Mouse (Mus musculus) CD8-positive naive resting alpha-beta T cell, adult 2 months (primary cell): ENCODE data around the gene Olfr631.
"Not testable (repeated sequence)": the region's sequence is repeated elsewhere in the genome, so short reads cannot be mapped to it uniquely, and the experiment has no call there.

Source experiments
- DNase-seq, 2 experiments: peaks; one replicate each; pipeline ENCODE4 v3.0.0; 2022; ENCODE audit warnings: low read depth in 2 of 2, low spot score in 2 of 2

Gene Olfr631

DNA sequence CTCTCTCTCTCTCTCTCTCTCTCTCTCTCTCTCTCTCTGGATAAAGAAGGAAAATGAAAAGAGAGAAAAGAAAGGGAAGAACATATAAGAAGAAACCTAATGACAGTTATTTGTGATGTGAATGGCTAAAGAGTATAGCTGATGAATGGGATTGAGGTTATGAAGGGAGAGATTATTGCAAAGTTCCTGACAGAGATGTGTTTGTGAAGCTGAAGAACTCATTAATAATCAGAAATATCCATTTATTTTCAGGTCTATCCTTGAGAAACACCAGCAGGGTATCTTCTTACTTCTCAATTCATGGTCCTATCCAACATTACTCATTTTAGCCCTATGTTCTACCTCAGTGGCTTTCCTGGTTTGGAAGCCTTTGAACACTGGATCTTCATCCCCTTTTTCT is at the start of gene Olfr631:
Gene Olfr631 (plus strand): TSS at position 301 of the 400 bp plus-strand sequence.
- DNase-seq: no peak

DNA sequence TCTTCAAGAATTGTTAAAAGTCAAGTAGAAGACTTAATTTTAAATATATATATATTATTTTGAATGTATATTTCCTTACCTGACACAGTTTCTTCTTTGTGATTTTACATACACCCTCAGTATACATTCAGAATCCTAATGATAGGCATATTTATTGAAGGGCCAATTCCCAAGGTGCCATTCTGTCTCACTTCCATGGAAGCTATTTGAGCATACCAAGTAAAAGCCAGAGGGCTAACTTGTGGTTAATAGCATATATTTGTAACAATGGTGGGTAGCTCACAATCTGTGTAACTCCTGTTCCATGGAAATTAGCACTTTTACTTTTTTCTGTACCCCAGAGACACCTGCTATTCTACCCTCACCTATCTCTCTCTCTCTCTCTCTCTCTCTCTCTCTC is 42.5 kb upstream of the Olfr631 start, which contains the start of gene Olfr66:
Gene Olfr66 (minus strand): TSS at position 101 of the 400 bp plus-strand sequence.
- DNase-seq: no peak

DNA sequence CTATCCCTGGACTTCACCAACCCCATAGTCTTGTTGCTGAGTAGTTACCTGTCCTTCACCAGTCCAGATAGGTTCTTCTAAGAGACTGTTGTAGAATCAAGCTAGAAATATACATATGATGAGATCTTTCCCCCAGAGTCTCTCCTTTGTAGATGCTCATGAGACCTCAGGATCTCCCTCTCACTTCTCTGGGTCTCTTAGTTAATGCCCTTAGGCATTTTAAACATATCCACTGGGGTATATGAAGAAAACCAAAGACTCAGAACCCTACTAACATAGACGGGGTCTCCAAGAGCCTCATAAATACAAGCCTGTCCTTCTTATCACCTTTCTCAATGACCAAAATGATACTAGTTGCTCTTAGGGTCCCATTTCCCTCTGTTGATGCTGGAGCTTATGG is 34.2 kb upstream of the Olfr631 start, which contains the start of gene Olfr64:
Gene Olfr64 (minus strand): TSS at position 101 of the 400 bp plus-strand sequence.
- DNase-seq: no peak

DNA sequence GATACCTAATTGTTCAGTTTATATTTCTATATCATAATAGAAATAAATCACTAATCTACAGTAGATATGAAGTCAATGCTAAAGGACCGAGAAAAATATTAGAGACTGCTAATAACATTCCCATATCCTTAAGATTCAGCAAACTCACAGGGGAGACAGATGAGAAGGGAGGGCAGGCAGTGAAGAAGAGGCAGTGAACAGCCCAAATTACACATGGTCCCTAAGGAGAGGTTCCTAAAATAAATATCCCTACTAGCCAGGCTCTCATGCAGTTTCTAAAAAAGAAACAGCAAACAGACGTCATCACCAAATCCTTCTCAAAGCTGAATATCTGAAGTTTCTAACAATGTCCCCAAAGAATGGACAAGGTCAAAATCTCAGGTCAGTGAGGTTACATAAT is 25.4 kb upstream of the Olfr631 start, which contains the start of gene Olfr65:
Gene Olfr65 (plus strand): TSS at position 301 of the 400 bp plus-strand sequence.
- DNase-seq: no peak

DNA sequence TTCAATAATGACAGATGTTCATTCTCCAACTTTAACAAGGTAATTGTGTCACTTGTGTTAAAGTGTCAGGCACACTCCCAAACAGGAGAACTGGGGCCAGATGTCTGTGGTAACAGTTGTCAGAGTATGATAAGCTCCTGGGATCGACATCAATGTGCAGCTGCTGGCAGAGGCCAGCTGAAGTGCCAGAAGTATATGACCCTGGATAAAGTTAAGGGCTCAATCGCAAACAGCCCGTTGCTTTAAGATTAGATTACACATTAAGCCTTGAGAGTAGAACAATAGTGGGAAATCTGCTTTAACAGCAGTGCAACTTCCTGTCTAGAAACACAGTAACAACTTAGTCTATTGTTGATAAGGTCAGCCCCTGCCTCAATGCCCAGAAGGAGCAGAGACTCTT is 18.6 kb upstream of the Olfr631 start:
- DNase-seq: no peak

DNA sequence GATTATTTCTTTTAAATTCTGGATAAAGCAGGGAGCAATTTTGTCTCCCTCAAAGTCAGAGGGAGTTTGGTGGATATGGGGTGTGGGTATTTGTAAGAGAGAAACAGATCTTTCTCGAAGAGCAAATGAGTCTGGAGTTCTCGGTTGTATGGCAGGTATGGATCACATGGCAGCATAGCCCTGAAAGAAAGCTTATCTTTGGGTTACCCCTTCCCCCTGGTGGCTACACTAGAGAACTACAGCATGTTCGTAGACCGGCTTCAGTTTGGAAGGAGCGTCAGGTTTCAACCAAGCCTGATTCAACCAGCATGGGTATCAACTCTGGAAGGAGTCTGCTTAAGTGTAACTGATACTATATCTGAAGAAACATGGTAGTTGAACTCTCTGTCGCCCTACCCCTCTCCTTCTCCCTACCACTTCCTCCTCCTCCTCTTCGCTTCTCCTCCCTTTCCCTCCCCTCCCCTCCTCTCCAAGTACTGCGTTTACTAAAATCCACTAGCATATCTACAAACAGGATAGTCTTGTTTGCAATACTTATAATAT is 15.6 kb upstream of the Olfr631 start:
- no peak for DNase-seq

DNA sequence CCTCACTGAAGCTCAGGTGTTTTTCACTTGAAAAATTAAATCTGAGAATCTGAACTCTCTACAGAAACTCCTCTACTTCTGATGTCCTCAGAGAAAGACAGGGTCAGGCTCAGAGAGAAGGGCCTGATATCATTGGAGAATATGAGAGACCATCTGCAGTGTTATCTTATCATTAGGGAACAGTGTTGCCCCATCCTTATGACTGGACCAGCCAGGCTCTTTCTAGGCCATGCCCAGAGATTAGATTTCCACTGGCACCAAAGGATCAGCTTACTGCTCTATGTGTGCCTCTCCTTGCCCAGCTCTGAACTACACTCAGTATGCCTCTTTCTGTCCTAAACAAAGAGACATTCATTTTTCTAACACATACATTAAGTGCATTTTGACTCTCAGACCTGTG is 13.3 kb upstream of the Olfr631 start:
- DNase-seq: no peak

DNA sequence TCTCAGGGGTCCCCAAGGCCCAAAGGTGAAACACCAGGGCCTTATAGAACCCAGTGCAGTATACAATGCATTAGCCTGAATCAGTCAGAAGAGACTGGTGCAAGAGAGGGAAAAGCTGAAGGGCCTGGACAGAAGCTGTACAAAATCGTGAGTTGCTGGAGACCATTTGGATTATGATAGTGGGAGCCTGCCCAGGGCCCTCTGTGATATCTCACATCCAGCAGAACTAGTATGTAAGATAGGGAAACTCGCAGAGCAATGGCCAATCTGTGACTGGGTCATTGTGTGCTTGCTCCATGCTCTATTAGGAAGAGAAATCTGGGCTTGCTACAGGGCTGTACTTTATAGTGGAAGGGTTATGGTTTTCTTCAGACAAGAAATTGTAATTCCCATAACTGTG is 5.6 kb downstream of the Olfr631 start, which contains the start of gene Olfr632:
Gene Olfr632 (plus strand): TSS at position 84 of the 400 bp plus-strand sequence.
- DNase-seq: no peak

DNA sequence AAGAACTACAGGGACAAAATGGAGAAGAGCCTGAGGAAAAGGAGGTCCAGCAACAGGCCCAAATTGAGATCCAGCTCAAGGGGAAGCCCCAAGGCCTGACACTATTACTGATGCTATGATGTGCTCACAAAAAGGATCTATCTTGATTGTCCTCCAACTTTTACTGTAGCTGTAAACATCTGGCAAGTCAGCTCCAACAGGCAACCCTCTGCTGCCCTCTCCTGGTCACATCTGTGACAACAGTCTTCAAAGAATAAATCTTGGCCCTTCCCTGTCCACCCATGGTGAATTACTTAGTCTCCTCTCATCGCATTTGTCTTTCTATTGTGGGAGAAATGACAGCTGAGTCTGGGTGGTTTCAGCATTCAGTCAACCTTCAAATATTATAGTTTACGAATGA is 14.1 kb downstream of the Olfr631 start:
- peak in 1 of 2 experiments; percentile 14 for DNase-seq

DNA sequence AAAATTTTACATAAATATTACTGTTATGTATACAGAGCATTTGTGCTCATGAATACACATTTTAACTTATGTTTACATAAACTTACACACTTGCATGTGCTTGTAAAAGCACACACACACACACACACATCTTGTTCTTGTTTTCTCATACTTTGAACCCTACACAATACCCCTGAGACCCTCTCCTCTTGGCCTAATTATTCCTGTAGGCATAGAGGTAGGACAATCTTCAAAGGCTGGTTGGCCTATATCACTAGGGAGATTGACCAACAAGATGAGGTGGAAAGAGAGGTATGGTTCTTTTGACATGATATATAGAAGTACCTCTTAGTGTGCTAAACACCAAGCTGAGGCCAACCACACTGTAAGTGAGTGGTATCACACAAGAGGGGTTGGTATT is 15.5 kb downstream of the Olfr631 start, which contains the start of gene Olfr633:
Gene Olfr633 (plus strand): TSS at position 301 of the 400 bp plus-strand sequence.
- no peak for DNase-seq

DNA sequence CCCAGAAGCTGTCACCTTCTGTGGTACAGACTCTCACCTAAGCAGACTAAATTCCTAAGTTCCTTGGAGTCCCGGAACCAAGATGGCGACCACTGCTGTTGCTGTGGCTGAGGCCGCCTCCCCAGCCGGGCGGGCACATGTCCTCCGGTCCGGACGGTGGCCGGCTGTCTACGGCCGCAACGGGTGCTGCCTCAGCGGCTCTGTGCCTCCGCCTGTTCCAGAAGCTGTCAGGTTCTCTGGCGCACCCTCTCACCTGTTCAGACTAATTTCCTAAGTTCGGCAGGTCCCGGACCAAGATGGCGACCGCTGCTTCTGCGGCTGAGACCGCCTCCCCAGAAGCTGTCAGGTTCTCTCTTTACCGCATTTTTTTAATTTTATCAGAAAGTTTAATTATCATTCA is 38.2 kb downstream of the Olfr631 start:
- not testable (repeated sequence) for DNase-seq

DNA sequence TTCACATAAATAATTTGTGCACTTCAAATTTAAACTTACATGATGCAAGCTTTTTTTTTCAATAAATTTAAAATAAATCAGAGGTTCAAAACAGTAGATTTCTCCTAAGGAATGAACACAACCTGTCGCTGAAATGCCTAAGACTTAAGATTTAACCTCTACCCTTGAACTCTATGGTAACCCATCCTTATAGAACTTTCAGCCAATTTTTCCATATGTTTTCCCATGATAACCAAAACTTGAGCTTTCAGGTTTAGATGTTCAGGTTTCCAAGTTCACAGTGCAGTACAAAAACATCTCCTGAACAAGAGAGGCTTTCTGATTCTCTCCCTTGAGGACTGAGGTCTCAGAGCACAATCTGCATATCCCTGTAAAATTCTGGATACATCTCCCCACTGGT is 42.2 kb downstream of the Olfr631 start, which contains the start of gene Olfr635:
Gene Olfr635 (plus strand): TSS at position 301 of the 400 bp plus-strand sequence.
- no peak for DNase-seq

DNA sequence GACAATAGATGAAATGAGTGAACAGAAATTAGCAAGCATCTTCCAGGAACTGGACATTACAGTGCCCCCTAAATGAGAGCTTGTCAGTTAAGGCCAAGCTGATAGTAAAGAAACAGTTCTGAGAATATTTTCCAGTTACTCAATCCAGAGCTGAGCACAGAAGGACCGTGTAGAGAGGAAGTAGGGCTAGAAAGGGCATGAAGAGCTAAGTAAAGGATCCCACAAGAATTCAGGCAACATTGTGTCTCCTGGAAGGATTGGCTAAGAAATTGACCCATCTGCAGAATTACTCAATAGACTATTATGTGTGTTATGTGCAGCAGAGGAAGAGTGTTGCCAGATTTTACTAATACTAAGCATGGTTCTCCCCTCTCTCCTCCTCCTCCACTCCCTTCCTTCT is 43.2 kb downstream of the Olfr631 start:
- DNase-seq: no peak
